Mouse (Mus musculus): ENCODE measurements around the gene Gp1ba. TPM values are rescaled to one million over a fixed set of nuclear protein-coding genes. Genes with fewer than 3 reads are reported as not detected.

Gp1ba gene
- total RNA-seq, 2 experiments from 2014 or later = 1.1 to 8.0 TPM

DNA sequence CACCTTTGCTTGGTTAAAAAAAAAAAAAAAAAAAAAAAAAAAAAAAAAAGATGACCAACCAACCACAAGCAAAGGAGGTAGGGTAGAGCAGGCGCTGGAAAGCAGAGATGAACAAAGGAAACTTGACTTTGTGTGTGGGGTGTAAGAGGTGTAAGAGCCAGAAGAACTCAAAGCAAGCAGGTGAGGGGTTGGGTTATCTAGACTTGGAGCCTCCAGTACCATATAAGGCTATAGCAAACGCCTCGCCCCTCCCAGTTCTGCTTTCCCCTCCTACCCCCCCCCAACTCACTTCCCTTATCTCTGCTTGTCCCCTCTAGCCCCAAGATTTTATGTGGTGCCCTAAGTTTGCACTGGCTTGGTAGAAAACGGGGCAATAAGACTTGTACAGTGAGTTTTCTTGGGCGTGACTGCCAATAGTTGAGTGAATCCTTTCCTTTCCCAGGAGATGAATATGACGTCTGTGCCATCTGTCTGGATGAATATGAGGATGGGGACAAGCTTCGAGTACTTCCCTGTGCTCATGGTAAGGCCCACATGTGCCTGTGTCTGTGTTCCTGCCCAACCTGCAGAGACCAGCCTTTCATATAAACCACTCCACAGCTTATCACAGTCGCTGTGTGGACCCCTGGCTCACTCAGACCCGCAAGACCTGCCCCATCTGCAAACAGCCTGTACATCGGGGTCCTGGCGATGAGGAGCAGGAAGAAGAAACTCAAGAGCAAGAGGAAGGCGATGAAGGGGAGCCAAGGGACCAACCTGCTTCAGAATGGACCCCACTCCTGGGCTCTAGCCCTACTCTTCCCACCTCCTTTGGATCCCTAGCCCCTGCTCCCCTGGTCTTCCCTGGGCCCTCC lies 11.6 kb downstream of the Gp1ba start:
- no peak for ATAC-seq (replicated peaks; ENCODE audit: low FRiP score, poor library complexity, severe bottlenecking)

GRCm38 (mm10) chr11:70651391-70651790 lies 12.5 kb downstream of the Gp1ba start:
- ATAC-seq (replicated peaks; ENCODE audit: low FRiP score, poor library complexity, severe bottlenecking) = no peak

DNA sequence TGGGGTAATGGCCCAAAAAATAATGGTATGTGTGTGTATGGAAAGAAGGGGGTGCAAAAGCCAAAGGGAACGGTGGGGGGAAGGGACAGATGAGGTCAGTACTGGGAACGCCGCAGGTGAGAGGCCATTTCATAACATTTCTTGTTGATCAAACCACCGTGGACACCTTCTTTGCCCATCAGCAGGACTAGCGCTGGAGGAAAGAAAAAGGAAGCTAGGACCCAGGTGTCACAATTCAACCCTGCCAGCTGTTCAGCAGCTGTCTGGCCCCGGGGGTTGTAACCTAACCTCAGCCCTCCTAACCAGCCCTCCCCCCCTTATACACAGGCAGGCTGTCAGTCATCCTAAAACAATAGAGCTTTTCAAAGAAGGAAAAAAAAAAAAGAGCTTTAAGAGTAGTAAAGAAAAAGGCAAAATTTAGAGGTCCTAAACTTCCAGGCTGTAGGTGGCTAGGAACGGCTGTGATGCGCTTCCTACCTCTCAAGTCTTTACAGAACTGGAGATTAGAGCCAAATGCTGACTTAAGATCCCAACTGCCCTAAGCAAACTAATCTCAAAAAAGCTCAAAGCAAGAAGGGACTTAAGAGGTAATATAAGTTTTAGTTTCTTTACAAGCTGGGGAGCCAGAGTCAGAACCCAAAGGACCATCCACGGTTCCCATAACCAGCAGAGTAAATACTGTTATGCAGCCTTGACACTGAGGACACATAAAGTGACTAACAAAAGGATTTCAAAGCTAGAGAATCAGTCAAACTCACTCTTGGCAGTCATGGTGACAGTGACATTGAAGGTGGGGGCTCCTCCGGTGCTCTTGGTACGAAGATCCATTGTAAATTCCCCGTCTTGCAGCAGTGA lies 13.3 kb downstream of the Gp1ba start:
- ATAC-seq (replicated peaks; ENCODE audit: low FRiP score, poor library complexity, severe bottlenecking) = no peak

DNA sequence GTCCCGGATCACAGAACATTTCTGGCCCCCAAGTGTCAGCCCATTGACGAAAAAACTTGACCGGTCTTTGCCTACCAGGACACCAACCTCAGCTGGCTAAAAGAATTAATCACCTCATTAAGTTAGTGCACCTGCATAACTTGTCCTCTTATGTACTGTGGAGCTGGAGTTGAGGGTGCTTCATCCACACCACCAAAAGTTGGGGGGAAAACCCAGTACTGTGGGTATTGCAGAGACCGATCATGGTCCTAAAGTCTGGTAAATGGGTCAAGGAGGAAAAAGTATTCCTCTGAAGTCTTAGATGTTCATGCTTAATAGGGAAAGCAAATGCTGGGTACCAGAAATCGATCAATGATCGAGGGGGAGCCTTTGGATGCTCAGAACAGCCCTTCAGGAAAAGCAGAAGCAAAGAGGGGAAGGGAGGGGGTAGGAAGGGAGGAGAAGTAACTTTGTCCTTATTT lies 14.0 kb downstream of the Gp1ba start:
- ATAC-seq (replicated peaks; ENCODE audit: low FRiP score, poor library complexity, severe bottlenecking) = no peak

DNA sequence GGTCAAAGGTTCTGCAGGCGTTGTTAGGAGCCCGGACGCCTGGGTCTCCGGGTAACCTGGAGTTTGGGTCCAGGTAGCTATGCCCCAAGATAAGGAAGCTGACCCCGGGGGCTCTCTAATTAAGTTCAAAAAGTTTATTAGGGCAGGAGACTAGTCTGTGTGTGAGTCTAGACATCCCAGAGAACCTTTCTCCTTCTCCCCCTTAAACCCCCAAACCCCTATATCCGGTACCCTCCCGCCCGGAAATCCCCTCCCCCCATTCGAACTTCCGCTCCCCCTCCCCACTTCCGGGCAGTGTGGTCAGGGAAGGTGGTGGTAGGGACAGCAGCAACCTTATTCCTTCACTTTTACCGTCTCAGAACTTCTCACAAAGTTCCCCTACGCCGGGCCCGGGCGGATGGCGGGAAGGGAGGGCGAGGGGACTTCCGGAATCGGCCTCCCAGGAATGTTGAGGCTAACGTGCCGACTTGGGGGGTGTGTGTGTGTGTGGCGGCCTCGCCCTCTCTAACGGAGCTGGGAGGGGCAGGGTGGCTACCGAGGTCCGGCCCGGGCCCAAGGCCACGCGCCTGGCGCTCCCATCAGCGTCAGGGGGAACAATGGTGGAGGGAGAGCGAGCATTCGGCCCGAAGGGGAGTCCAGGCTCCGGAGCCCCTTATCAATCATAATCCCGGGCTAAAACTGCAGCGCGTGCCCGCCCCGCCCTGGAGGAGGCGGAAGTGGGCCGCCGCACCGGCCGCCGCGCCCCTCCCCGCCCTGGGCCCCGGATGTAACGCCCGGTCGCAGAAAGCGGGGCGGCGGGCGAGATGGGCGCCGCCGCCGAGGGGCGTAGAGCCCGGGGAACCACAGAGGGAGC lies 14.6 kb downstream of the Gp1ba start:
- ATAC-seq (replicated peaks; ENCODE audit: low FRiP score, poor library complexity, severe bottlenecking) = peak; percentile 54

- peak; percentile 58 for ATAC-seq (replicated peaks; ENCODE audit: low FRiP score, poor library complexity, severe bottlenecking)
Measured at GRCm38 (mm10) chr11:70654198-70654922, 15.4 kb downstream of the Gp1ba start, which contains the start of gene Pfn1. Pfn1 (minus strand) TSS chr11:70654644.

DNA sequence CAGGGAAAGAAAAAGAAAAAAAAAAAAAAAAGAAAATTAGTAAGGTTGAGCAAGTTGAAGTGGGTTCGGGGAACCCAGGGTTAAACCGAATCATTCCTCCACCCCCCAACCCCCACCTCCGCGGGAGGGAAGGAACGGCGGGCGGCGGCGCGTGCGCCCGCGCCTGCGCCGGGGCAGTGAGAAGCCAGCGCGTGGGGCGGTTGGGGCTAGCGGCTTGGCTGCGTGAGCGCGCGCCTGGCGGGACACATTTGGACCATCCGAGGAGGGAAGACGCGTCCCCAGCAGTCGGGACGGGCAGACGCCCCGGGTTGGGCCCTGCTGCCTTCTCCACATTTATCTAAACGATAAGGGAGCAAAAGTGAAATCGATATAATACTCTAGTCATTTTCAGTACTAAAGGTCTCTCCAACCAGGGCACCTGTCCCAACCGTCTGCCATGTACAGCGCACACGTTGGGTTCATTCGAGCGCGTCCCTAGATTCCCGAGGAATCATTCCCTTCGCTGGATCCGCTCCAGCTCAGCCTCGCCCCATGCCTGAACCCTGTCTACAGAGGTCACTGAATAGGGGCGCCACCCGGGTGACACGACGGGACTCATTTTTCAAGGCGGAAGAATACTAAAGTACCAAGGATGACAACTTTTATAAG lies 16.1 kb downstream of the Gp1ba start:
- peak; percentile 52 for ATAC-seq (replicated peaks; ENCODE audit: low FRiP score, poor library complexity, severe bottlenecking)

- no peak for ATAC-seq (replicated peaks; ENCODE audit: low FRiP score, poor library complexity, severe bottlenecking)
Measured at GRCm38 (mm10) chr11:70655571-70656455, 16.9 kb downstream of the Gp1ba start.

GRCm38 (mm10) chr11:70656456-70656927 lies 17.6 kb downstream of the Gp1ba start:
- no peak for ATAC-seq (replicated peaks; ENCODE audit: low FRiP score, poor library complexity, severe bottlenecking)

- no peak for ATAC-seq (replicated peaks; ENCODE audit: low FRiP score, poor library complexity, severe bottlenecking)
Measured at GRCm38 (mm10) chr11:70656964-70657363, 18.0 kb downstream of the Gp1ba start, which contains the start of gene Eno3. Eno3 (plus strand) TSS chr11:70657202.

- no peak for ATAC-seq (replicated peaks; ENCODE audit: low FRiP score, poor library complexity, severe bottlenecking)
Measured at GRCm38 (mm10) chr11:70657573-70657972, 18.7 kb downstream of the Gp1ba start.

- no peak for ATAC-seq (replicated peaks; ENCODE audit: low FRiP score, poor library complexity, severe bottlenecking)
Measured at GRCm38 (mm10) chr11:70657991-70658390, 19.1 kb downstream of the Gp1ba start.

DNA sequence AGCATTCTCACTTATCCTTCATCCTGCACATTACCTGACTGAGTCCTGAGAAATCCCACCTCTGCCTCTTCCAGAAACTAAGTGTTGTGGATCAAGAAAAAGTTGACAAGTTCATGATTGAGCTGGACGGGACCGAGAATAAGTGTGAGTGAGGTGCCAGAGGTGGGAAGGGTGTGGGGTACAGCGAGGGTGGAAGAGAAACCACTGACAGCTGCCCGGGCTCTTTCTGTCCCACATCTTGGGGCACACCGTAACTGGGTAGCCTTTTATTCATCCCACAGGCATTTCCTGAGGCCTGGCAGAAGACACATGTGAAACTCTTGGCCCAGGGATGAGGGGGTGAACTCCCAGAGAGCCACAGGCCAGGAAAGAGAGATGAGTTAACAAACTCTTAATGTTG lies 19.6 kb downstream of the Gp1ba start:
- ATAC-seq (replicated peaks; ENCODE audit: low FRiP score, poor library complexity, severe bottlenecking) = no peak

DNA sequence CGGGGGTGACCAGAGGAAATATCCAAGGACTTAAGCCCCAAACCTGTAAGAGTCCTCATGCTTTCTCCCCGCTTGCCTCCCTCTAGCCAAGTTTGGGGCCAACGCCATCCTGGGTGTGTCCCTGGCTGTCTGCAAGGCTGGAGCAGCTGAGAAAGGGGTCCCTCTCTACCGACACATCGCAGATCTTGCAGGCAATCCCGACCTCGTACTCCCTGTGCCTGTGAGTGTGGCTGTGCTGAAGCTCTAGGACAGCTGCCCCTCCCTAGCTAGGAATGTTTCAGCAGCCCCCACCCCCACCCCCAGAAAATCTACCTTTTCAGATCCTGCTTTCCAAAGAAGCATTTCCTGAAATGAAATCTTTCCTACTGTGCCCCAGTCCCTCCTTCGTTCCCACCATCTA lies 20.0 kb downstream of the Gp1ba start:
- no peak for ATAC-seq (replicated peaks; ENCODE audit: low FRiP score, poor library complexity, severe bottlenecking)

- no peak for ATAC-seq (replicated peaks; ENCODE audit: low FRiP score, poor library complexity, severe bottlenecking)
Measured at GRCm38 (mm10) chr11:70660571-70660970, 21.6 kb downstream of the Gp1ba start.

DNA sequence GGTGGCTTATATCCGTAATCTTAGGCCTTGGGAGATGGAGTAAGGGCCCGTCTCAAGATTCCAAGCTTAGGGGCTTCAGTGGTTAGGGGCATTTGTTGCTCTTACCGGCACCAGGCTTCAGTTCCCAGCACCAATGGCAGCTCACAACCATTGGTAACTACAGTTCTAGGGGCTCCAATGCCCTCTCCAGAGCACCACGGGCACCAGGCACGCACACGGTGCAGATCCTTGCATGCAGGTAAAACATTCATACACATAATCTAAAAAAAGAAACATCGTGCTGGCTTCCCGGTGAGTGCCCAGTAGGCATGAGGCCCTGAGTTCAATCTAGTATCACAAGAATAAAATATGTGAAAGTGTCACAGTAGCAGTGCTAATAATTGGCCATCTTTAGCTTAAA lies 24.2 kb downstream of the Gp1ba start:
- ATAC-seq (replicated peaks; ENCODE audit: low FRiP score, poor library complexity, severe bottlenecking) = no peak

GRCm38 (mm10) chr11:70663957-70664356 lies 25.0 kb downstream of the Gp1ba start:
- no peak for ATAC-seq (replicated peaks; ENCODE audit: low FRiP score, poor library complexity, severe bottlenecking)

DNA sequence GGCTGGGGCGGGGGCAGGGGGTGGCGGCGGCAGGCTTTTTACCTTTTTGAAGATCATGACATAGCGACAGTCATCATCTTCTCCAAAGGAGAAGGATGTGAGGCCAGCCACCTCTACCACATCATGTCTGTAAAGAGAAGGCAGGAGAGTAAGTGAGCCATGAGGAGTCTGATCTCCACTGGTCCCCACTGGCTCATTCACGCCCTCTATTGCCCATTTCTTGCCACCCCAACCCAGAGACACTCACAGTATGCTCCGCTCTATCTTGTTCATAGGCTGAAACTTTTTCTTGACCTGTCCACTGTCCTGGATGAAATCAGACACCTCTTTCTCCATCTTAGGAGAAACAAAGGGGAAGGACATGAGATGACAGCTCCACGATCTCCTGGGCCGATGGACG lies 25.8 kb downstream of the Gp1ba start:
- ATAC-seq (replicated peaks; ENCODE audit: low FRiP score, poor library complexity, severe bottlenecking) = no peak
